Mouse (Mus musculus): ENCODE results near the gene Ccnl2. TPM values are rescaled to one million over a fixed set of nuclear protein-coding genes. Genes with fewer than 3 reads are reported as not detected.

Ccnl2 gene
- total RNA-seq, 2 experiments from 2014 or later: 58.0 to 71.0 TPM

DNA sequence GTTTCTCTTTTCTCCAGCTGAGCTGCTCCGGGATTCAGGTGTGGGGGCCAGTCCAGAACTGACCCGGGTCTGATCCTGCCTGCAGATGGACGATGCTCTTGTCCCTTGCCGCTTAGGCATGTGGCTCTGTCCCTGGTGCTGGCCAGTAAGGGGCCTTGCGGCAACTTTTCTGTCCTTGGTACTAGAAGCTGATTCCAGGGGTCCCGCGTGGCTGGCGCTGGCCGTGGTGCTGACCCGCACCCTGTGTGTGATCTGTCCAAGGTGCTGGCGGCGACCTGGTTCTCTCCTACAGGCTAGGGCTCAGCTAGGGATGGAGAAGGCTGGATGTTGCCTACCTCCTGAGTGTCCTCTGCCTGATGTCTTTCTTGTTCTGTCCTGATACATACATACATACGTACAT, 47.0 kb downstream of the Ccnl2 start:
- DNase-seq (ENCODE audit: low spot score in 2 of 2): no peak

DNA sequence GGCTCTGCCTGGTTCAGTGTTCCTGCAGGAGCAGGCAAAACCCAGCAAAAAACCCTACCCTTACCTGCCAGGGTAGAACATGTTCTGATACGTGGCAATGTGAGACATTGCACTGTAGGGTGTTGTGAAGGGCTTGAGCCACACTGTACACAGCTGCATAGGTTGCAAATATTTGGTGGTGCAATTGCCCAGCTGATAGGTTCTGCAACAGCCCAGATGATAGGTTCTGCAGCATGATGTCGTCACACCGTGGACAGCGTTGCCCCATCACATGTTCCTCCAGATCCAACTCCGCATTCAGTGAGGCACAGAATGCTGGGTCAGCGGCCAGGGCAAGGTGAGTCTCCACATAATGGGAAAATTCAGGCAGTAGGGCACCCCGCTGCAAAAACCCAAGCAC, 49.5 kb downstream of the Ccnl2 start:
- DNase-seq (ENCODE audit: low spot score in 2 of 2): no peak

DNA sequence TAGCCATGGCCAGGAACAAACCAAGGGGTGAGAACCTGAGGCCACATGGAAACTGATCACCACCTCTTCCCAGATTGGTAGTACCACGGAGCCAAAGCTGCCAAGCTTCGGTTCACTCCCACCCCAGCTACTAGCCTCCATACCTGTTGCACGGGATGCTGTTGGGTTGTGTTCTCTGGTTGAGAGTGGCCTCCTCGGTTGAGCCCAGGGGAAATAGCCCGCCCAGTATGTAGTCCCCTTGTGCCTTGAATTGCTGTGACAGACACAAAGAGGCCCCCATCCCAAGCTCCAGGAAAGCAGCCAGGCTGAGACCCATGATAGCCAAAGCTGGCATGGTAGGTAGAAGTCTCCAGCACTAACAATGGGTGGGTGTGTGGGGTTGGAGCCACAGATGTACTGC, 50.7 kb downstream of the Ccnl2 start, which contains the start of gene Tas1r3:
Tas1r3 (minus strand) TSS at position 362 of the 400 bp plus-strand sequence.
- DNase-seq (ENCODE audit: low spot score in 2 of 2): no peak

DNA sequence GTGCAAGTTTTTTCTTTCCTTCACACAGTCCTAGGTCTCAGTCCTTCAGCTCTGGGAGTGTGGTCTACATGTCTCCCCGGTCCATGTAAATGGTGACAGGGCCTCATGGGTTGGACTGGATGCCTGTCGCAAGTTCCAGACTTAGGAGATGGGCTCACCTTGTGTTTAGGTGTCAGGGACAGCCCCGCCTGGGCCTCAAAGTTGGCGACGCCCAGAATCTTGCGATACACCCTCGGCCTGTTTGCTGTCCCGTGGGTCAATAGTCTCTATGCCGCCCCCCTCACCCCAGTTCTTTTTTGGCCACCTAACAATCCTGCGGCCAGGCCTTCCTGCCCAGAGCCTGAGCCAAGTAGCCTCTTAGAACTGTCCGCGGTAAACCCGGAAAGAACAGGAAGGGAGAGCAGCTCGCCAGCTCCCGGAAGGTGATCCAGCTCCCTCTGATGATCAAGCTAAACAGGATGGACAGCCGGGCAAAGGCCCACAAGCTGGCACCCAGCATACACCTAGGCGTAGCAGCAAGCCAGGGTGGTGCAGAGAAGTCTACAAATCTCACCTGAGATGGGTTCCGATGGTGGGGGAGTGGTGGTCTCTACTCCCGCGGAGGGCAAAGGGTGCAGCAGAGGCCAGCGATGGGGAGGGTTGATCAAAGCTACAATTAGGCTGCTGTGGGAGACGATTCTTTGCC, 56.5 kb downstream of the Ccnl2 start:
- no peak for DNase-seq (ENCODE audit: low spot score in 2 of 2)

- peak; percentile 94 to 96 for DNase-seq (ENCODE audit: low spot score in 2 of 2)
Observed at GRCm38 (mm10) chr4:155869317-155870033, 57.2 kb downstream of the Ccnl2 start, which contains the start of the genes Cptp and Ints11. TSS of gene Cptp (minus strand) at chr4:155869440. TSS of gene Ints11 (plus strand) at chr4:155869546.

- no peak for DNase-seq (ENCODE audit: low spot score in 2 of 2)
Observed at GRCm38 (mm10) chr4:155871404-155871803, 59.1 kb downstream of the Ccnl2 start.

Small RNAs within 50 kb of the gene (microRNA-seq; reads per million reads assigned to microRNA genes)
- gene Gm27743: not detected

Other genes starting within 250 kb of the Ccnl2 start
- 10 to 100 TPM; 12.0 to 13.0 TPM for gene Slc35e2, start 211.1 kb upstream of the Ccnl2 start, total RNA-seq (2021)
- 10 to 100 TPM; 35.8 to 44.0 TPM for gene Cdk11b, start 187.6 kb upstream of the Ccnl2 start, total RNA-seq (2021)
- gene Gm10563, start 167.1 kb upstream of the Ccnl2 start, total RNA-seq (2021): not detected
- gene Mmp23, start 159.1 kb upstream of the Ccnl2 start, total RNA-seq (2021): 10 to 100 TPM; 30.1 to 37.9 TPM
- 10 to 100 TPM; 25.9 to 27.1 TPM for gene Mib2, start 143.3 kb upstream of the Ccnl2 start, total RNA-seq (2021)
- 10 to 100 TPM in 1 of 2 experiments, 1 to 10 TPM in 1; 9.8 to 10.4 TPM for gene Fndc10, start 118.1 kb upstream of the Ccnl2 start, total RNA-seq (2021)
- gene Ssu72, start 107.7 kb upstream of the Ccnl2 start, total RNA-seq (2021): 10 to 100 TPM; 61.5 to 63.0 TPM
- gene Tmem240, start 77.7 kb upstream of the Ccnl2 start, total RNA-seq (2021): 1 to 10 TPM; 1.3 to 1.5 TPM
- gene Atad3a, start 51.4 kb upstream of the Ccnl2 start, total RNA-seq (2021): 10 to 100 TPM; 44.4 to 46.1 TPM
- 10 to 100 TPM; 23.4 to 26.4 TPM for gene Vwa1, start 37.8 kb upstream of the Ccnl2 start, total RNA-seq (2021)
- 1 to 10 TPM; 3.8 to 5.1 TPM for gene Tmem88b, start 26.6 kb upstream of the Ccnl2 start, total RNA-seq (2021)
- gene Ankrd65, start 22.1 kb upstream of the Ccnl2 start, total RNA-seq (2021): under 1 TPM in 1 of 2 experiments, not detected in 1; 0.39 TPM
- 10 to 100 TPM; 61.5 to 67.5 TPM for gene Mrpl20, start 9.6 kb upstream of the Ccnl2 start, total RNA-seq (2021)
- gene Aurkaip1, start 18.8 kb downstream of the Ccnl2 start, total RNA-seq (2021): 10 to 100 TPM; 80.6 to 80.9 TPM
- 100 to 1,000 TPM; 138 to 147 TPM for gene Mxra8, start 27.2 kb downstream of the Ccnl2 start, total RNA-seq (2021)
- gene Dvl1, start 34.9 kb downstream of the Ccnl2 start, total RNA-seq (2021): 10 to 100 TPM; 82.1 to 85.1 TPM
- gene Tas1r3, start 50.9 kb downstream of the Ccnl2 start, total RNA-seq (2021): under 1 TPM; 0.26 to 0.34 TPM
- gene Cptp, start 57.0 kb downstream of the Ccnl2 start, total RNA-seq (2021): 10 to 100 TPM; 14.0 to 17.6 TPM
- 10 to 100 TPM; 22.0 to 25.2 TPM for gene Ints11, start 57.1 kb downstream of the Ccnl2 start, total RNA-seq (2021)
- gene Pusl1, start 79.3 kb downstream of the Ccnl2 start, total RNA-seq (2021): 10 to 100 TPM; 27.4 to 30.1 TPM
- 10 to 100 TPM; 30.1 to 31.6 TPM for gene Acap3, start 79.3 kb downstream of the Ccnl2 start, total RNA-seq (2021)
- gene Ube2j2, start 131.3 kb downstream of the Ccnl2 start, total RNA-seq (2021): 10 to 100 TPM; 59.6 to 74.0 TPM
- gene C1qtnf12, start 149.8 kb downstream of the Ccnl2 start, total RNA-seq (2021): 10 to 100 TPM; 24.0 to 36.0 TPM
- 1 to 10 TPM; 4.8 to 6.0 TPM for gene B3galt6, start 180.2 kb downstream of the Ccnl2 start, total RNA-seq (2021)
- gene Sdf4, start 180.4 kb downstream of the Ccnl2 start, total RNA-seq (2021): 100 to 1,000 TPM; 116 to 117 TPM
- gene Tnfrsf4, start 201.4 kb downstream of the Ccnl2 start, total RNA-seq (2021): 1 to 10 TPM in 1 of 2 experiments, under 1 TPM in 1; 0.93 to 1.4 TPM
- gene Tnfrsf18, start 213.7 kb downstream of the Ccnl2 start, total RNA-seq (2021): under 1 TPM; 0.62 to 0.66 TPM
- not detected for gene Ttll10, start 246.9 kb downstream of the Ccnl2 start, total RNA-seq (2021)